Mouse (Mus musculus) hindbrain, embryonic 12.5 days (tissue): ENCODE measurements around the gene Farp1. TPM values are rescaled to one million over a fixed set of nuclear protein-coding genes. Genes with fewer than 3 reads are reported as not detected.

Experiments
- ATAC-seq: fragments of 200-750 bp; cut with Nextera tagmentation; 2 replicates; pipeline ENCODE4 v1.8.0; 2017; ENCODE audit warnings: moderate TSS enrichment; ENCODE audit not compliant: low FRiP score
- H3K27ac ChIP-seq: fragments of 300-500 bp; sonication (generic); 2 replicates; pipeline ENCODE4 v1.5.1; 2016; ENCODE audit warnings: mild to moderate bottlenecking
- H3K27me3 ChIP-seq: fragments of 300-500 bp; sonication (generic); 2 replicates; pipeline ENCODE4 v1.6.1; 2016; ENCODE audit warnings: mild to moderate bottlenecking
- H3K36me3 ChIP-seq: fragments of 300-500 bp; sonication (generic); 2 replicates; pipeline ENCODE4 v1.6.1; 2016; ENCODE audit warnings: mild to moderate bottlenecking
- H3K4me1 ChIP-seq: fragments of 300-500 bp; sonication (generic); 2 replicates; pipeline ENCODE4 v1.6.1; 2016
- H3K4me2 ChIP-seq: fragments of 300-500 bp; sonication (generic); replicated peaks from 2 replicates; pipeline ENCODE4 v1.6.1; 2016; ENCODE audit warnings: mild to moderate bottlenecking
- H3K4me3 ChIP-seq: fragments of 300-500 bp; sonication (generic); 2 replicates; pipeline ENCODE4 v1.5.1; 2016; ENCODE audit warnings: mild to moderate bottlenecking
- H3K9ac ChIP-seq: fragments of 300-500 bp; sonication (generic); 2 replicates; pipeline ENCODE4 v1.6.1; 2016; ENCODE audit warnings: mild to moderate bottlenecking, moderate library complexity
- H3K9me3 ChIP-seq: fragments of 300-500 bp; sonication (generic); replicated peaks from 2 replicates; pipeline ENCODE4 v1.6.1; 2016; ENCODE audit warnings: mild to moderate bottlenecking
- WGBS: fragments of 180-500 bp; shearing (Covaris S2); methylation state at CpG from one replicate; pipeline ENCODE4 v1.1.7; 2016; 5-methylcytosine and 5-hydroxymethylcytosine counted together
- polyA plus RNA-seq: library from polyadenylated mRNA; unstranded; fragments of >200 nt; fragmentation: Nextera tagmentation; extraction: Ambion mirVana; gene quantifications from 2 replicates; pipeline ENCODE4 v1.2.1, GENCODE M21; 2016

The Farp1 gene
- 43.9 and 46.0 TPM in 2 replicates for polyA plus RNA-seq

DNA sequence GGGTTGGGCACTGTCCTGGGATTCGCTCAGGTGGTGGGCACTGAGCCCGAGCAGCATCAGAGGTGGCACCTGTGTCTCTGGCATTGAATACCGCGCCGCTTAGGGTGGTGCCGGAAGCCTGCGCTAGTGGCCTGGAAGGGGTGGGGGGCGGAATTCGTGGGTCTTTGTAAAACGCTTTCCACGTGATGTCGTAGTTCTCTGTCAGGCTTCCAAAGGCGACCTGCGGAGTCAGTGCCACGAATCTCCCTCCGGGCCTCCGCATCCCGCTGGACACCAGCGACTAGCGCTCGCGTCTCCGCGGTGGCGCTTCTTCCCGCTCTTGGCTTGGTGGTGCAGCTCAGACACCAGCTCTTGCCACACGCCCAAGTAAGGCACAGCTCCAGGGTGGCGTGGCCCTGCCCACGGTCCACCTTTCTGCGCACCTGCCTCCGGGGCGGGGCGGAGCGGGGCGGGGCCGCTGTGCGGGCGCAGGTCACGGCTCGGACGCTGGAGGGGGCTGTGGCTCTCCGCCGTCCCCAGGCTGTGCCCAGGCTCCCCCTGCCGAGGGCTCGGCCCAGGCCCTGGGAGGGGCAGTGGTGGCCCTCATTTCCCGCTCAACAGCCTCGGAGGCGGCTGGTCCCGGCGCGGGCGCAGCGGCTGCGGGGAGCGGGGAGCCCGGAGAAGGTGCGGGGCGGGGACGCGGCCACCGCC lies at the start of gene Farp1:
Farp1 (plus strand) TSS at position 228 of the 690 bp plus-strand sequence.
- WGBS = 1% methylated on average over 58 of the region's 61 CpGs
- Histone ChIP-seq H3K4me1 (peaks cover 30% of the 10 kb centered on the region), H3K27ac (peak within 1 kb of the TSS; percentile 84), H3K36me3 (no peaks in the 10 kb centered on the region), H3K4me2 (peak within 1 kb of the TSS; percentile 84), H3K9ac (peak within 1 kb of the TSS; percentile 94), H3K27me3 (peaks cover 17% of the 10 kb centered on the region), H3K4me3 (peak within 1 kb of the TSS; percentile 76), H3K9me3 (no peaks in the 10 kb centered on the region)
- ATAC-seq = peak; percentile 96

DNA sequence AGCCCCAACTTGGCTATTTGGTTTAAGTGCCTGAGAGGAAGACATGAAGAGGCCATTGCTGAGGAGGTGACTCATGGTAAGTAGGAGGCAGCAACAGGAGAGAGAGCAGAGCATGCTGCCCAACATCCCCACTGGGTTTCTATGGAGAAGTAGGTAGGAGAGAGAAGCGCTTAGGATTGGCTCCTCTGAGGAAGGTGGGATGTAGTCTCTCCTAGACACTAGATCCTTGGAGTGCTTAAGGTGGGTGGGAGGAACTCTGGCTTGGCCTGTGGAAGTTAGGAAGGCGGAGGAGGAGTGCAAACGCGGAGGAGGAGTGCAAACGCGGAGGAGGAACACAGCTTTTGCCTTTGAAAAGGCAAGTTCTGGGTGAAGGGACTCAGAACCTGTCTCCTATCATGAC lies 45.9 kb upstream of the Farp1 start:
- Histone ChIP-seq H3K9me3 (no peaks in the 10 kb centered on the region), H3K4me3 (no peak overlapping the region), H3K36me3 (no peaks in the 10 kb centered on the region), H3K27ac (no peak overlapping the region), H3K27me3 (no peaks in the 10 kb centered on the region), H3K9ac (no peak overlapping the region), H3K4me2 (no peak overlapping the region), H3K4me1 (no peaks in the 10 kb centered on the region)
- ATAC-seq = no peak
- 68% methylated on average over 6 of the region's 6 CpGs for WGBS

DNA sequence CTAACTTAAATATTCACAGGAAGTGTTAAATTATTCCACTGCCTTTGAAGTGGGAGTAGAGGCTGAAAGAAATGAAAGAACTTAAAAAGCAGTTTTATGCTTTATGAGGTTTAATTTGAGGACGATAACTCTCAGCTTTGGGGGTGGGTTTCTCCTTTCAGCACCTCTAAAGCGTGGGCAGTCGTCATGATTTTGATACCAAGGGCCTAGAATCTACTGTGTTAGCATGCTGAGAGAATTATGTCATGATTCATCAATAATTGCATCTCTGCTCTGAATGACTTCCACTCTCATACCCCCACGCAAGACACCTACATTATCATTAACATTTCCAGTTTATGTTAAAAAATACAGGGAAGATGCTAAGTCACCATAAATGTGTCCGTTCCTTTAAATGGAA lies 37.3 kb upstream of the Farp1 start:
- no peak overlapping the region for H3K27ac ChIP-seq
- H3K9me3 ChIP-seq = no peaks in the 10 kb centered on the region
- H3K4me1 ChIP-seq = no peaks in the 10 kb centered on the region
- no peak overlapping the region for H3K9ac ChIP-seq
- ATAC-seq = no peak
- H3K27me3 ChIP-seq = no peaks in the 10 kb centered on the region
- H3K4me3 ChIP-seq = no peak overlapping the region
- no peak overlapping the region for H3K4me2 ChIP-seq
- WGBS = 89% methylated on average over 5 of the region's 5 CpGs
- H3K36me3 ChIP-seq = no peaks in the 10 kb centered on the region

GRCm38 (mm10) chr14:121000561-121001340 lies 34.2 kb upstream of the Farp1 start:
- no peak overlapping the region for H3K4me3 ChIP-seq
- no peaks in the 10 kb centered on the region for H3K27me3 ChIP-seq
- no peak overlapping the region for H3K27ac ChIP-seq
- no peak overlapping the region for H3K4me2 ChIP-seq
- H3K4me1 ChIP-seq = no peaks in the 10 kb centered on the region
- no peak overlapping the region for H3K9ac ChIP-seq
- ATAC-seq = no peak
- no peaks in the 10 kb centered on the region for H3K9me3 ChIP-seq
- WGBS = 44% methylated on average over 12 of the region's 12 CpGs
- H3K36me3 ChIP-seq = no peaks in the 10 kb centered on the region

DNA sequence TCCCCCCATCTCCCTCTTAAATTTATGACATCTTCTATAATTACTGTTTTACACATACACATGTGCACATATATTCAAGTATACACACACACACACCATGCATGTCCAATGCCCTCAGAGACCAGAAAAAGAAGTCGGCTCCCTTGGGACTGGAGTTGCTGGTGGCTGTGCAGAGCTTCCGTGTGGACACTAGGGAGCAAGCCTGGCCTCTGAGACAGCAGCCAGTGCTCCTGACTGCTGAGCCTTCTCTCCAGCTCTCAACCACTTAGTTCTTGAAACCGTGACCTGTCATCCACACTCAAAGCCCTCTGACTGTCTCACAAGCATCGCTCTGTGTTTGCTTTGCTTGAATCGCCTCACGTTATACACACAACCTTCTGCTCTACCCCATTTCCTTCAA lies 29.4 kb upstream of the Farp1 start:
- H3K36me3 ChIP-seq = no peaks in the 10 kb centered on the region
- H3K27ac ChIP-seq = no peak overlapping the region
- no peaks in the 10 kb centered on the region for H3K9me3 ChIP-seq
- H3K4me3 ChIP-seq = no peak overlapping the region
- H3K4me2 ChIP-seq = no peak overlapping the region
- no peaks in the 10 kb centered on the region for H3K4me1 ChIP-seq
- no peaks in the 10 kb centered on the region for H3K27me3 ChIP-seq
- H3K9ac ChIP-seq = no peak overlapping the region
- ATAC-seq = no peak
- WGBS = 89% methylated on average over 6 of the region's 6 CpGs

DNA sequence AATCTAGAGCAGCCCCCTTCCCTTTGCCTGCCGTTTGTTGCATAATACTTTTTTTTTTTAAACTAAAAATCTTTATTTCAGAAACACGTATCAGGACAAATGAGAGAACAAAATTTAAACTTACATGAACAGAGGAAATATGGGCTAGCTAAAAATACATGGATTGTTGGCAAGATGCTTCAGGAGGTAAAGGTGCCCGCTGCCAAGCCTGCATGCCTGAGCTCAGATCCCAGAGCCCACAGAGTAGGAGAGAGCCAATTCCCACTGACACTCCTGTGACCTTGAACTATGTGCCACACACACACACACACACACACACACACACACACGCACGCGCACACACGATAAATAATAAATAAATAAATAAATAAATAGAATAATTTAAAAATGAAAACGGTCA lies 29.0 kb upstream of the Farp1 start:
- ATAC-seq = no peak
- 96% methylated on average over 8 of the region's 8 CpGs for WGBS
- no peaks in the 10 kb centered on the region for H3K4me1 ChIP-seq
- H3K27me3 ChIP-seq = no peaks in the 10 kb centered on the region
- H3K27ac ChIP-seq = no peak overlapping the region
- no peak overlapping the region for H3K9ac ChIP-seq
- no peak overlapping the region for H3K4me3 ChIP-seq
- H3K36me3 ChIP-seq = no peaks in the 10 kb centered on the region
- no peaks in the 10 kb centered on the region for H3K9me3 ChIP-seq
- no peak overlapping the region for H3K4me2 ChIP-seq

DNA sequence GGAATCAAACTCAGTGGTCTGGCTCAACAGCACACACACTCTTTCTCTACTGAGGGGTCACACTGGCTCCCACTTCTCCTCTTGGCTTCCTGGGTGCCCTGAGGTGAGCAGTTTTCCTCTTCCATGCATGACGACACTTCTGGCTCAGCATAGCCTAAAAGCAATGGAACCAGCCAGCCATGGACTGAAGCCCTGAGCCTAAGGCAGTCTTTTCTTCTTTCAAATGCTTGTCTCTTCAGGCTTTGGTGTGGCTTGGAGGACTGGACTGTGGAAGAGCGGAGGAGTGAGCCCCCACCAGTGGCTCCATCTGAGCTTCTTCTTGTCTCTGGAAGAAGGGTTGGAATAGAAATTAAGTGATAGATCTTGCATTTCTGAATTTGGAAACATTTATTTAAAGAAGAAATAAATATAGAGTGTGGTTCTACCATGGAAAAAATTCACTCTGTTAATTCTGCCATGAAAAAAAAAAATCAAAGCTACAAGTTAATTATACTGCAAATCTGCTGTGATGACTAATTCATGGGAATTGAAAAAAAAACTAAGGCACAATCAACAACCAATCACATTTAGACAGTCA lies 19.8 kb upstream of the Farp1 start:
- H3K27ac ChIP-seq = no peak overlapping the region
- no peak for ATAC-seq
- no peak overlapping the region for H3K4me2 ChIP-seq
- no peaks in the 10 kb centered on the region for H3K4me1 ChIP-seq
- no peaks in the 10 kb centered on the region for H3K27me3 ChIP-seq
- peaks cover 6% of the 10 kb centered on the region; the same call in 1 of the 2 replicates for H3K9me3 ChIP-seq
- WGBS = 78% methylated on average over 2 of the region's 2 CpGs
- H3K9ac ChIP-seq = no peak overlapping the region
- H3K36me3 ChIP-seq = no peaks in the 10 kb centered on the region
- H3K4me3 ChIP-seq = no peak overlapping the region

GRCm38 (mm10) chr14:121022403-121022802 lies 12.6 kb upstream of the Farp1 start:
- no peaks in the 10 kb centered on the region for H3K27me3 ChIP-seq
- no peak overlapping the region for H3K9ac ChIP-seq
- H3K4me1 ChIP-seq = no peaks in the 10 kb centered on the region
- ATAC-seq = no peak
- peaks cover 6% of the 10 kb centered on the region; the same call in 1 of the 2 replicates for H3K9me3 ChIP-seq
- no peak overlapping the region for H3K4me2 ChIP-seq
- H3K36me3 ChIP-seq = no peaks in the 10 kb centered on the region
- 76% methylated on average over 5 of the region's 5 CpGs for WGBS
- H3K27ac ChIP-seq = no peak overlapping the region
- no peak overlapping the region for H3K4me3 ChIP-seq

- H3K27ac ChIP-seq = no peak overlapping the region
- no peaks in the 10 kb centered on the region for H3K36me3 ChIP-seq
- H3K4me1 ChIP-seq = no peaks in the 10 kb centered on the region
- H3K27me3 ChIP-seq = no peaks in the 10 kb centered on the region
- H3K9me3 ChIP-seq = no peaks in the 10 kb centered on the region
- no peak overlapping the region for H3K4me2 ChIP-seq
- 82% methylated on average over 8 of the region's 8 CpGs for WGBS
- ATAC-seq = no peak
- no peak overlapping the region for H3K9ac ChIP-seq
- no peak overlapping the region for H3K4me3 ChIP-seq
These were observed 9.6 kb upstream of the Farp1 start for GRCm38 (mm10) chr14:121025381-121025780.

DNA sequence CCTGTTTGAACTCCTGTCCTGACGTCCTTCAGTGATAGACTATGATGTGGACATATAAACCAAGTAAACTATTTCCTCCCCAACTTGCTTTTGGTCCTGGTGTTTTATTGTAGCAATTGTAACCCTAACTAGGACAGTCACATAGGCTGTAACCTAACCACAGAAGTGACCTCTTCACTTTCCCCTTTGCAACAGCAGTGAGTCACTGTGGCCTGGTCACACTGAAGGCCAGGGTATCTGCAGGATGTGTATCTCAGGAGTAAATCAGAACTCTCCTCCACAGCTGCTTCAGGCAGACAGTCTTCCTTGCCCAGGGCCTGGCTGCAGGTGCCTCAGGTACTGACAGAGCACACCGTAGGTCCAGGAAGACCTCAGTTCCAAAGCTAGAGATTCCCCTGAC lies 3.6 kb upstream of the Farp1 start:
- Histone ChIP-seq H3K4me1 (peaks cover 5% of the 10 kb centered on the region; the same call in 1 of the 2 replicates), H3K4me2 (no peak overlapping the region), H3K4me3 (no peak overlapping the region), H3K27ac (no peak overlapping the region), H3K9ac (no peak overlapping the region), H3K27me3 (peaks cover 17% of the 10 kb centered on the region), H3K36me3 (no peaks in the 10 kb centered on the region), H3K9me3 (no peaks in the 10 kb centered on the region)
- WGBS = 88% methylated on average over 2 of the region's 2 CpGs
- no peak for ATAC-seq

DNA sequence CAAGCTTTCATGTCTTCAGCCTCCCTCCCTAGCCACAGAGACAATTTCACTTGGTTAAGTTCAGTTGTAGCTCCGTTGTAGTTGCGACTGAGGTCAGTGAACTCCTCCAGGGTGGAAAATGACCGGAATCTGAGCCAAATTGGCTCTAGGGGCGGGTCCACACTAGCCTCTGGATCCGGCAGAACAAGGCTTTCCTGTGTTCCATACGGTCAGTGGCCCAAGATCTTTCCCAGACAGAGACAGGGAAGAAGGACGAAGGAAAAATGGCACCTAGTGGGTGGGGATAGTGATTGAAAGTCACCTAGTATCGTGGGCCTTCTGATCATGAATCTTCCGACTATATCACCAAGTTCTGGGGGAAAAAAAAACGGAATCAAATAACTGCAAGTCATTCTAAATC lies 475 bp upstream of the Farp1 start:
- ATAC-seq = no peak
- H3K4me3 ChIP-seq = peak overlapping the region; percentile 76
- H3K27me3 ChIP-seq = peaks cover 17% of the 10 kb centered on the region
- H3K4me2 ChIP-seq = peak overlapping the region; percentile 84
- no peak overlapping the region for H3K9ac ChIP-seq
- H3K36me3 ChIP-seq = no peaks in the 10 kb centered on the region
- peaks cover 27% of the 10 kb centered on the region for H3K4me1 ChIP-seq
- H3K9me3 ChIP-seq = no peaks in the 10 kb centered on the region
- H3K27ac ChIP-seq = no peak overlapping the region
- WGBS = 20% methylated on average over 10 of the region's 10 CpGs

DNA sequence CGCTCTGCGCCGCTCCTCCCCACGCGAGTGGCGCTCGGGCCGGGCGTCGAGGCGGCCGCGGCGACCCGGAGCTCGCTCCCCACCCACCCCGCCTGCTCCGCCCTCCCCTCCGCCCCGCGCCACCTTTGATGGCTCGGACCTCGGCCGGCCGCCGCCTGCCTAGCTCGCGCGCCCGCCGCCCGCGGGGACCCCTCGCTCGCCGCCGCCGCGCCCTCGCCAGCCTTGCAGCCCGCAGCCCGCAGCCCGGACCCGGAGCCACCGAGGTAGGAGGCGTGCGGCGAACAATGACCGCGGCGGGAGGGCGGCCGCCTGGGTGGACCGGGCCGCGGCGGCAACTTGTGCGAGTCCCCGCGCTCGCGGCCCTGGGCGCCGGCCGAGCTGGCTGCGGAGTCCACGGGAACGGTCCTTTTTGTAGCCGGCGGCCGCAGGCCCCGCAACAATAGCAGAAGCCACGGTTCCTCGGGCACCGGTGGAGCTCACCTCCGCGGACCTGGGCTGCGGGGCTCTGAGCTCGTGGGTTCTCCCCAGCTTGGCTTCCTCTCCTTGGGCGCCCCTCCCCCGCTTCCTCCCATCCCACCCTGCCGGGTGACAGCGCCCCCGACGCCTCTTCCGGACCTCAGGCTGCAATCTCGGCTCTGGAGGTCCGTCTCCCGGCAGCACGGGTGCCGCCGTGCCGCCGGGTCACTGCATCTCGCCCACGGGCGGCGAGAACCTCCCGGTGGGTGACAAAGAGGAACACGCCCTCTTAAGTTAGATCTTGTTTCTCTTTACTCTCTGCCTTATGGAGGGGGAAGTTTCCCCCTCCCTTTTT lies 868 bp downstream of the Farp1 start:
- peak overlapping the region; percentile 76 for H3K4me3 ChIP-seq
- peak overlapping the region; percentile 84 for H3K4me2 ChIP-seq
- H3K9me3 ChIP-seq = no peaks in the 10 kb centered on the region
- peaks cover 30% of the 10 kb centered on the region for H3K4me1 ChIP-seq
- H3K27ac ChIP-seq = peak overlapping the region; percentile 84
- H3K27me3 ChIP-seq = peaks cover 17% of the 10 kb centered on the region
- H3K36me3 ChIP-seq = no peaks in the 10 kb centered on the region
- ATAC-seq = peak; percentile 82
- under 1% methylated on average over 92 of the region's 100 CpGs for WGBS
- H3K9ac ChIP-seq = peak overlapping the region; percentile 94
